Mouse (Mus musculus) liver, embryonic 16.5 days (tissue): ENCODE results near the gene Csmd2. TPM values are rescaled to one million over a fixed set of nuclear protein-coding genes. Genes with fewer than 3 reads are reported as not detected.
"Not testable (repeated sequence)": the region's sequence is repeated elsewhere in the genome, so short reads cannot be mapped to it uniquely, and the experiment has no call there.

Experiments
- ATAC-seq: fragments of 200-750 bp; cut with Nextera tagmentation; 2 replicates; pipeline ENCODE4 v1.8.0; 2017; ENCODE audit warnings: low read depth, mild to moderate bottlenecking, moderate number of reproducible peaks, moderate library complexity
- H3K27ac ChIP-seq: fragments of 300-500 bp; sonication (generic); 2 replicates; pipeline ENCODE4 v1.5.1; 2014; ENCODE audit warnings: mild to moderate bottlenecking, low read length
- H3K27me3 ChIP-seq: fragments of 300-500 bp; sonication (generic); 2 replicates; pipeline ENCODE4 v1.6.1; 2014; ENCODE audit warnings: low read depth, low read length, mixed read lengths; ENCODE audit not compliant: control insufficient read depth, insufficient read depth
- H3K36me3 ChIP-seq: fragments of 300-500 bp; sonication (generic); 2 replicates; pipeline ENCODE4 v1.6.1; 2014; ENCODE audit warnings: mild to moderate bottlenecking; ENCODE audit not compliant: control insufficient read depth, insufficient read depth
- H3K4me1 ChIP-seq: fragments of 300-500 bp; sonication (generic); 2 replicates; pipeline ENCODE4 v1.6.1; 2014; ENCODE audit warnings: low read depth, low read length, mixed read lengths; ENCODE audit not compliant: control insufficient read depth
- H3K4me2 ChIP-seq: fragments of 300-500 bp; sonication (generic); 2 replicates; pipeline ENCODE4 v1.6.1; 2014; ENCODE audit warnings: low read depth, low read length, mixed read lengths
- H3K4me3 ChIP-seq: fragments of 300-500 bp; sonication (generic); 2 replicates; pipeline ENCODE4 v1.5.1; 2014; ENCODE audit warnings: low read depth, mild to moderate bottlenecking, low read length
- H3K9ac ChIP-seq: fragments of 300-500 bp; sonication (generic); 2 replicates; pipeline ENCODE4 v1.6.1; 2014; ENCODE audit warnings: low read depth, low read length
- H3K9me3 ChIP-seq: fragments of 300-500 bp; sonication (generic); replicated peaks from 2 replicates; pipeline ENCODE4 v1.6.1; 2016; ENCODE audit warnings: low read length; ENCODE audit not compliant: control insufficient read depth
- WGBS: fragments of 180-500 bp; shearing (Covaris S2); extraction: QIAGEN DNeasy Blood & Tissue Kit; methylation state at CpG from one replicate; pipeline ENCODE4 v1.1.7; 2014; ENCODE audit not compliant: insufficient replicate concordance; 5-methylcytosine and 5-hydroxymethylcytosine counted together
- polyA plus RNA-seq: library from polyadenylated mRNA; unstranded; fragments of >200 nt; fragmentation: Nextera tagmentation; extraction: Ambion mirVana; gene quantifications from 2 replicates; pipeline ENCODE4 v1.2.1, GENCODE M21; 2015

The Csmd2 gene
- polyA plus RNA-seq, 1 experiment from 2014 or later = not detected

DNA sequence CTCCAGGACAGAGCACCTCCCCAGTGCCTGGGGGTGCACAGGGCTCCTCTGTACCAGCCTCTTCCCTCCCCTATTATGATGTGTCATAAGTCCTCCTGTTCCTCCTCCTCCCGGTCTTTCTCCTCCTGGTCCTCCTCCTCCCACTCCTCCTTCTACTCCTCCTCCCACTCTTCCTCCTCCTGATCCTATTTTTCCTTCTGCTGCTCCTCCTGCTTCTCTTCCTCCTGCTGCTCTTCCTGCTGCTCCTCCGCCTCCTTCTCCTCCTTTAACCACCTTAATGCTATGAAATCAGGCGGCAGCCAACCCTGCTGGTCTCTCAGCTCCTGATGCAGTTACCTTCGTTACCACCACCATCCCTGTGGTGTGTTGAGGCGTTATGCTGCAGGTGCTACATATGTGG, 522.2 kb downstream of the Csmd2 start:
- WGBS = 54% methylated on average over 5 of the region's 5 CpGs
- H3K4me1 ChIP-seq = no peaks in the 10 kb centered on the region
- H3K36me3 ChIP-seq = no peaks in the 10 kb centered on the region
- no peaks in the 10 kb centered on the region for H3K9me3 ChIP-seq
- H3K4me2 ChIP-seq = no peak overlapping the region
- no peak overlapping the region for H3K9ac ChIP-seq
- H3K27me3 ChIP-seq = no peaks in the 10 kb centered on the region
- ATAC-seq = no peak
- H3K27ac ChIP-seq = no peak overlapping the region
- no peak overlapping the region for H3K4me3 ChIP-seq

DNA sequence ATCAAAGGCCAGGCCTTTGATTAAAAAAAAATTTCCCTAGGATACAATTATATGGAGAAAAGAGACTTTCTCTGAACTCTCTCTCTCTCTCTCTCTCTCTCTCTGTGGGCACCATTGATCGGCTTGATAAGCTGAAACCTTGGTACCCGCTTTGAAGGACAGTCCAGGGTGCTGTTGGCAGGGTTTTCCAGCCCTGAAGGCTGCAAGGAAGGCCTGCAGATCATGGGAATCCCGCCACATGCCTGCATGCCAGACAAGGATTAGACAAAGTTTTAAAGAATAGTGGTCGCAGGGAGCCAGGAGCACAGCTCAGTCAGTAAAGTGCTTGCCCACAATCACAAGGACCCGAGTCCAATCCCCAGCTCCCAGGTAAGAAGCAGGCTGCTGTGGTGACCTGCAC, 526.8 kb downstream of the Csmd2 start:
- no peaks in the 10 kb centered on the region for H3K9me3 ChIP-seq
- no peaks in the 10 kb centered on the region for H3K36me3 ChIP-seq
- no peak overlapping the region for H3K4me2 ChIP-seq
- no peak overlapping the region for H3K9ac ChIP-seq
- 53% methylated on average over 5 of the region's 5 CpGs for WGBS
- no peaks in the 10 kb centered on the region for H3K27me3 ChIP-seq
- H3K27ac ChIP-seq = no peak overlapping the region
- ATAC-seq = no peak
- H3K4me1 ChIP-seq = no peaks in the 10 kb centered on the region
- H3K4me3 ChIP-seq = no peak overlapping the region

DNA sequence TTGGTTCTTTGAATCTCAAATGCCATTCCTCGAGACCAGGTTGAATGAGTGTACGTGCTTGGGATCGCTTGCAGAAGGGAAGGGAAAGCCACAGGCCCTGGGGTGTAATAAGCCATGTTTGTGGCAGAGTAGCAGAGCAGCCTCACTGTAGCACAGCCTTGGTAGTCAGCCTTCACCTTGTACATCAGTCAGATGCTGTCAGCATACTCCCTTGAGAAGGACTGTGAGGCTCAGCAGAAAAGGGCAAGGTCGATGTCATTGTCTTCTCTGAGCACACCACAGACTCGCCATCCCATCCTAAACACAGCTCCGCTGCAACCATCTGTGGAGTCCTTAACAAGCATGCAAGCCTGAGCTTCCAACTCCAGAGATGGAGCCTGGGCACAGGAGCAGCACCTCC, 533.6 kb downstream of the Csmd2 start:
- no peaks in the 10 kb centered on the region for H3K9me3 ChIP-seq
- no peak for ATAC-seq
- H3K4me1 ChIP-seq = no peaks in the 10 kb centered on the region
- no peak overlapping the region for H3K4me2 ChIP-seq
- H3K36me3 ChIP-seq = no peaks in the 10 kb centered on the region
- WGBS = 65% methylated on average over 6 of the region's 6 CpGs
- no peak overlapping the region for H3K9ac ChIP-seq
- H3K4me3 ChIP-seq = no peak overlapping the region
- no peaks in the 10 kb centered on the region for H3K27me3 ChIP-seq
- H3K27ac ChIP-seq = no peak overlapping the region

DNA sequence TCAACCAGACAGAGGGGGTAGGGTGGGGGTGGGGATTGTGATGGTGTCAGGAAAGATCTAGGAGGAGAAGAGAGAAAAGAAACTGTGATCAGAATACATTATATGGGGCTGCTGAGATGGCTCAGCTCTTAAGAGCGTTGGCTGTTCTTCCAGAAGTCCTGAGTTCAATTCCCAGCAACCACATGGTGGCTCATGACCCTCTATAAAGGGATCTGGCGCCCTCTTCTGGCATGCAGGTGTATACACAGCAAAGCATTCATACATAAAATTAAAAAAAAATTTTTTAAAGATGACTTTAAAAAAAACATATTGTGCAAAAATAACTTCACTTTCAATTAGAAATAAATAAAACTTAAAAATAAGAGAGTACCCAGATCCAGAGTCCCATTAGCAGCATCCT, 555.7 kb downstream of the Csmd2 start:
- no peak overlapping the region for H3K4me3 ChIP-seq
- no peak overlapping the region for H3K27ac ChIP-seq
- H3K4me2 ChIP-seq = no peak overlapping the region
- no peaks in the 10 kb centered on the region for H3K9me3 ChIP-seq
- H3K36me3 ChIP-seq = no peaks in the 10 kb centered on the region
- no peaks in the 10 kb centered on the region for H3K27me3 ChIP-seq
- no peak overlapping the region for H3K9ac ChIP-seq
- WGBS = 22% methylated on average over 2 of the region's 2 CpGs
- no peak for ATAC-seq
- H3K4me1 ChIP-seq = no peaks in the 10 kb centered on the region

DNA sequence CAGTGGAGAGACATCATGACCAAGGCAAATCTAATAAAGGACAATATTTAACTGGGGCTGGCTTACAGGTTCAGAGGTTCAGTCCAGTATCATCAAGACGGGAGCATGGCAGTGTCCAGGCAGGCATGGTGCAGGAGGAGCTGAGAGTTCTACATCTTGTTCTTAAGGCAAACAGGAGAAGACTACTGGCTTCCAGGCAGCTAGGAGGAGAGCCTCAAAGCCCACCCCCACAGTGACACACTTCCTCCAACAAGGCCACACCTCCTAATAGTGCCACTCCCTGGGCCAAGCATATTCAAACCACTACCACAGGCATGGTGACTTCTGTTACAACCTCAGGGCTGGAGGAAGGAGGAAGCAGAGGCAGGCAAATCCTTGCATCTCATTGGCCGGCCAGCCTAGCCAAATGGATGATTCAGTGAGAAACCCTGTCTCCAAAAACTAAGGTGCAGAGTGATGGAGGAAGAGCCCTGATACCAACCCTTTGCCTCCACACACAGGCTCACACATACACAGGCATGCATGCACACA, 556.4 kb downstream of the Csmd2 start:
- H3K4me1 ChIP-seq, H3K4me2 ChIP-seq, H3K36me3 ChIP-seq, ATAC-seq, H3K27ac ChIP-seq, H3K27me3 ChIP-seq, H3K9ac ChIP-seq, H3K4me3 ChIP-seq, H3K9me3 ChIP-seq: not testable (repeated sequence)
- WGBS = 50% methylated on average over 2 of the region's 2 CpGs

DNA sequence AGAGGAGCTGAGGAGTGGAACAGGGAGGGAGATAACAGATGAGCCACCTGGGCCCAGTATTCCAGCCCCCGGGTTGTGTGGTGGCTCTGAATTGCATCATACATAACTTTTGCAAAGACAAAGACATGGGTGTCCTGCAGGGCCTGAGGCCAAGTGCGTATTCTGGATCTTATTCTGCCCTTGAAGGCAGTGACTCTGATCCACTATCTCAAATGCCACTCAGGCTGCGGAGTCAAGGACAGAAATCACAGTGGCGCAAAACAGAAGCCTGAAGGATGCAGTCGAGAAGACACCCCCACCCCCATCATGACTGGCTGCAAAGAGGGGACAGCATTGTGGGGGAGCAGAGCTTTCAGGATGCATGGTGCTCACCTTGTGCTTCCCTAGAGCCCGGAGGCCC, 563.1 kb downstream of the Csmd2 start:
- no peaks in the 10 kb centered on the region for H3K36me3 ChIP-seq
- no peaks in the 10 kb centered on the region for H3K27me3 ChIP-seq
- 67% methylated on average over 6 of the region's 6 CpGs for WGBS
- no peak overlapping the region for H3K27ac ChIP-seq
- no peak overlapping the region for H3K4me2 ChIP-seq
- H3K9me3 ChIP-seq = no peaks in the 10 kb centered on the region
- no peak overlapping the region for H3K9ac ChIP-seq
- ATAC-seq = no peak
- no peaks in the 10 kb centered on the region for H3K4me1 ChIP-seq
- H3K4me3 ChIP-seq = no peak overlapping the region

DNA sequence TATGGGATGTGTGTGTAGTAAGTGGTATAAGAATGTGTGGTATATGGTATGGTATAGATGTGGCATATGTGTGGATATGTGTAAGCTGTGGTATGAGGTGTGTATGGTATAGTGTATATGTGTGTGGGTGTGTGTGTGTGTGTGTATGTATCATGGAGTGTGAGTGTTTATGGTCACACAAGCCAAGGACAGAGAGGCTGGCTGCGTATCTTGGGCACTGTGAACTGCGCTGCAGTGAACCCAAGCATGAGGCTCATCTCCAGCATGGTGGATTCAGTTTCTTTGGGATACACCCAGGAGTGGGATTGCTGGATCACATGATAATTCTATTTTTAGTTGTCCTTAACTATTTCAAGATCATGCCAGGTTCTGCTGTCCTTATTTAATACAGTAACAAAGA, 566.5 kb downstream of the Csmd2 start:
- no peak overlapping the region for H3K9ac ChIP-seq
- no peak for ATAC-seq
- H3K9me3 ChIP-seq = no peaks in the 10 kb centered on the region
- no peaks in the 10 kb centered on the region for H3K27me3 ChIP-seq
- H3K4me1 ChIP-seq = no peaks in the 10 kb centered on the region
- no peak overlapping the region for H3K4me2 ChIP-seq
- no peak overlapping the region for H3K4me3 ChIP-seq
- WGBS = 88% methylated on average over 2 of the region's 2 CpGs
- no peak overlapping the region for H3K27ac ChIP-seq
- H3K36me3 ChIP-seq = no peaks in the 10 kb centered on the region

DNA sequence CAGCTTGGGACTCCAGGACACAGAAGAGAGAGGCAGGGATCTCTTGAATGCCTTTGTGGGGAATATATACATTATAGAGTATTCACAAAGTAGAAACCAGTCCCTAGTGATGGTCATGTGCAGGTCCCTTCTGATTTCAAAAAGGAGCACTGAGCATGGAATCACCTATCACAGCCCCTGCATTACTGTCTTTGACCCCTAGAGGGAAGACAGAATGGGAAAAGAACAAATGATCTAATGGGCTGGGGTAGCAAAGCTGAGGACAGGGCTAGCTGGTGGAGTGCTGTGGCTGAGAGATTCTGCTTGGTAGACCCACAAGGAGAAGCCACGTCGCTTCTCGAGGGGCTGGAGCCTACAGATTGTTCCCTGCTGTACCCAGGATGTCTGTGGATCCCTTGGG, 572.7 kb downstream of the Csmd2 start:
- 41% methylated on average over 3 of the region's 3 CpGs for WGBS
- H3K27ac ChIP-seq = no peak overlapping the region
- H3K9me3 ChIP-seq = no peaks in the 10 kb centered on the region

DNA sequence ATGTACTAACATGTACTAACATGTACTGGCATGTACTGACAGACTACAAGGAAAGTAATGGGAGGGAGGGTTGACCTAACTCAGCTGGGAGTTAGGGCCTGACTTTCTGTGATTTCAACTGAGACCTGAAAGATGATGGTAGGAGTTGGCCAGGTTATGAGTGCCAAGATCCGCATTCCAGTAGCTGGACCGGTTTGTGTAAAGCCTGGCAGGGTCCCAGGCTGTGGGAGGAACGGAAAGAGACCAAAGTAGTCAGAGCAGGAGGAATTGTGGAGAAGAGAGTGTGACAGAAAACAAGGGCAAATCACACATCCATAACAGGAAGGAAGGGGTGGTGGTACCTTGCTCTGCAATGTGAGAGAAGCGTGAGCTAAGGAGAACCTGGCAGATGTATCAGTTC, 588.2 kb downstream of the Csmd2 start:
- Histone ChIP-seq H3K4me2 (no peak overlapping the region), H3K9me3 (no peaks in the 10 kb centered on the region; the same call in 1 of the 2 replicates), H3K27ac (no peak overlapping the region), H3K9ac (no peak overlapping the region), H3K36me3 (no peaks in the 10 kb centered on the region), H3K4me3 (no peak overlapping the region), H3K4me1 (no peaks in the 10 kb centered on the region), H3K27me3 (no peaks in the 10 kb centered on the region)
- WGBS = 68% methylated on average over 4 of the region's 4 CpGs
- no peak for ATAC-seq

More for the DNA sequence above, 572.7 kb downstream of the Csmd2 start:
- Histone ChIP-seq H3K4me1 (no peaks in the 10 kb centered on the region), H3K27me3 (no peaks in the 10 kb centered on the region), H3K9ac (no peak overlapping the region), H3K36me3 (no peaks in the 10 kb centered on the region), H3K4me2 (no peak overlapping the region), H3K4me3 (no peak overlapping the region)
- ATAC-seq = no peak
